Mouse (Mus musculus) forebrain, postnatal 0 days (tissue): ENCODE results near the gene Psmb9. TPM values are rescaled to one million over a fixed set of nuclear protein-coding genes. Genes with fewer than 3 reads are reported as not detected.
A peak's percentile ranks its signal among the peaks of the same experiment; 100 is the strongest.

Source experiments
- ATAC-seq: fragments of 200-750 bp; cut with Nextera tagmentation; 2 replicates; pipeline ENCODE4 v1.8.0; 2017; ENCODE audit warnings: mild to moderate bottlenecking, moderate library complexity
- DNase-seq: peaks from one replicate; pipeline ENCODE4 v3.0.0-alpha.2; 2015
- H3K27ac ChIP-seq: fragments of 300-500 bp; sonication (generic); 2 replicates; pipeline ENCODE4 v1.5.1; 2014; ENCODE audit warnings: low read depth, mild to moderate bottlenecking, antibody characterized with exemption, low read length, moderate library complexity, mixed read lengths
- H3K27me3 ChIP-seq: fragments of 300-500 bp; sonication (generic); 2 replicates; pipeline ENCODE4 v1.6.1; 2014; ENCODE audit warnings: mild to moderate bottlenecking, low read length, mixed read lengths; ENCODE audit not compliant: insufficient read depth
- H3K36me3 ChIP-seq: fragments of 300-500 bp; sonication (generic); 2 replicates; pipeline ENCODE4 v1.6.1; 2014; ENCODE audit warnings: mild to moderate bottlenecking, moderate library complexity; ENCODE audit not compliant: insufficient read depth
- H3K4me1 ChIP-seq: fragments of 300-500 bp; sonication (generic); 2 replicates; pipeline ENCODE4 v1.6.1; 2014; ENCODE audit warnings: antibody characterized with exemption; ENCODE audit not compliant: insufficient read depth
- H3K4me2 ChIP-seq: fragments of 300-500 bp; sonication (generic); 2 replicates; pipeline ENCODE4 v1.6.1; 2014; ENCODE audit warnings: low read depth, mild to moderate bottlenecking, moderate library complexity
- H3K4me3 ChIP-seq: fragments of 300-500 bp; sonication (generic); 2 replicates; pipeline ENCODE4 v1.5.1; 2014; ENCODE audit warnings: low read depth, low read length, mixed read lengths
- H3K9ac ChIP-seq: fragments of 300-500 bp; sonication (generic); 2 replicates; pipeline ENCODE4 v1.6.1; 2014; ENCODE audit warnings: mild to moderate bottlenecking
- H3K9me3 ChIP-seq: fragments of 300-500 bp; sonication (generic); 2 replicates; pipeline ENCODE4 v1.6.1; 2016; ENCODE audit warnings: low read length
- CTCF ChIP-seq: sonication (generic); IDR thresholded peaks from 2 replicates; pipeline ENCODE4 v1.5.1; 2016; ENCODE audit warnings: antibody characterized with exemption, control low read depth, low read depth
- WGBS: fragments of 180-500 bp; shearing (Covaris S2); extraction: QIAGEN DNeasy Blood & Tissue Kit; methylation state at CpG from one replicate; pipeline ENCODE4 v1.1.7; 2014; 5-methylcytosine and 5-hydroxymethylcytosine counted together
- polyA plus RNA-seq: library from polyadenylated mRNA; unstranded; fragments of >200 nt; fragmentation: Nextera tagmentation; extraction: Ambion mirVana; gene quantifications from 2 replicates; pipeline ENCODE4 v1.2.1, GENCODE M21; 2015
- total RNA-seq: library from RNA; depleted of rRNA; stranded (reverse); fragments of >200 nt; gene quantifications from 2 replicates; pipeline ENCODE4 v1.2.3, GENCODE M21; 2014

Psmb9 gene
- total and polyA plus RNA-seq, 2 experiments from 2014 or later: 1.9 to 2.3 TPM

DNA sequence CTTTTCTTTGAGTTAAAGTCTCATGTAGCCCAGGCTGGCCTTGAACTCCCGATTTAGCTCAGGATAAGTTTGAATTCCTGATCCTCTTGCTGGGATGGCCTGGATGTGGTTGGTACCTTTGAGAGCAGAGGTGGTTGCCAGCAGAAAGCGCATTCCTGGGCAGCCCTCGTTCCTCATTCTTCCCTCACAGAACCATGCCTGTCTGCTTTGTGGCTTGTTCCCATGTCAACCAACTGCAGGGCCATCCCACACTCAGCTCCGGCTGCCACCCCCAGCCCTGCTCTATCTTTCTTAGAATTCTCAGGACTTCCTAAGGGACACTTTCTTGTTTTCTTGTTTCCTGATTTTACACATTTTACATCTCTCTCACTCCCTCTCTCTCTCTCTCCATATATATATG lies 46.1 kb downstream of the Psmb9 start:
- no peak for TF ChIP-seq CTCF
- no peaks in the 10 kb centered on the region for H3K9me3 ChIP-seq
- no peak for DNase-seq
- H3K9ac ChIP-seq: no peak overlapping the region
- no peak overlapping the region for H3K27ac ChIP-seq
- H3K4me1 ChIP-seq: no peaks in the 10 kb centered on the region
- no peak overlapping the region for H3K4me3 ChIP-seq
- no peak overlapping the region for H3K4me2 ChIP-seq
- 46% methylated on average over 4 of the region's 4 CpGs for WGBS
- no peaks in the 10 kb centered on the region for H3K36me3 ChIP-seq
- no peak for ATAC-seq
- peaks cover 34% of the 10 kb centered on the region for H3K27me3 ChIP-seq

DNA sequence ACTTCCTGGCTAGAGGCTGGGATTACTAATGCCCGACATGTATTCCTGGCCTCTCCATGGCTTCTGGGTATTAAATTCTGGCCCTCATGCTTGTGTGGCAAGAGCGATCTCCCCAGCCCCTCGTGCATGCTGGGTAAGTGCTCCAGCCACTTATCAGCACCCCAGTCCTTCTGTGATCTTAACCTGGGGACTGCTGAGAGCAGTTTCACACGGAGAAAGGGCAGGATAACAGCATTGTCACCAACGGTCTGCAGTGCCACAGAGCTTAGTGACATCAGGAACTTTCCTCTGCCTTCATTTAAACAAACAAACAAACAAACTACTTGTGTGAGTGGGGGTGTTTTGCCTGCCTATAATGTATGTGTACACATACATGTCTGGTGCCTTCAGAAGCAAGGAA lies 47.3 kb downstream of the Psmb9 start:
- Histone ChIP-seq H3K36me3 (no peaks in the 10 kb centered on the region), H3K4me1 (0 out of 2 replicates have a peak, but pooled peaks cover 5% of the 10 kb centered on the region), H3K9ac (no peak overlapping the region), H3K9me3 (no peaks in the 10 kb centered on the region), H3K4me3 (no peak overlapping the region), H3K27me3 (peaks cover 34% of the 10 kb centered on the region), H3K4me2 (no peak overlapping the region), H3K27ac (no peak overlapping the region)
- WGBS: 10% methylated on average over 5 of the region's 5 CpGs
- ATAC-seq: no peak
- TF ChIP-seq CTCF: no peak
- DNase-seq: no peak

DNA sequence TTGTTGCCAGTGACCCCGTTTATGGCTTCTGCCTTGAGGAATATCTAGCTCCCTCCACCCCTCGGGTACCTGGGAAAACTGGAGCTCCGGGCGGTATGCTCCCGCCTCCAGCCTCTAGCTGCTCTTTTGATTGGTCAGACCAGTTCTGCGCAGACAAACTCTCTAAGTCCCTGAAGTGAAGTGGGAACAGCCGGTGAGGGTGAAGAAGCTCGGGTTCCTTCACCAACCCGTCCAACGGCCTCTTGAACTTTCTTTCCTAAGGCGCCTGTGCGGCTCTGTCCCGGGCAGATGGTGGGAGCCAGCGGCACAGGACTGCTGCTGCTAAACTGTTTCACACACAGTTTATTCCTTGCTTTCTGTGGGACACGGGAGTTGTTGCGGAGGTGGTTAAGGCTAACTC lies 48.1 kb downstream of the Psmb9 start:
- ATAC-seq: no peak
- H3K9me3 ChIP-seq: no peaks in the 10 kb centered on the region
- 1% methylated on average over 16 of the region's 16 CpGs for WGBS
- peak overlapping the region; percentile 13 for H3K4me3 ChIP-seq
- H3K4me1 ChIP-seq: 0 out of 2 replicates have a peak, but pooled peaks cover 5% of the 10 kb centered on the region
- peaks cover 34% of the 10 kb centered on the region for H3K27me3 ChIP-seq
- H3K36me3 ChIP-seq: no peaks in the 10 kb centered on the region
- H3K4me2 ChIP-seq: peak overlapping the region; percentile 40
- H3K9ac ChIP-seq: no peak overlapping the region
- H3K27ac ChIP-seq: no peak overlapping the region
- DNase-seq: no peak
- TF ChIP-seq CTCF: no peak

DNA sequence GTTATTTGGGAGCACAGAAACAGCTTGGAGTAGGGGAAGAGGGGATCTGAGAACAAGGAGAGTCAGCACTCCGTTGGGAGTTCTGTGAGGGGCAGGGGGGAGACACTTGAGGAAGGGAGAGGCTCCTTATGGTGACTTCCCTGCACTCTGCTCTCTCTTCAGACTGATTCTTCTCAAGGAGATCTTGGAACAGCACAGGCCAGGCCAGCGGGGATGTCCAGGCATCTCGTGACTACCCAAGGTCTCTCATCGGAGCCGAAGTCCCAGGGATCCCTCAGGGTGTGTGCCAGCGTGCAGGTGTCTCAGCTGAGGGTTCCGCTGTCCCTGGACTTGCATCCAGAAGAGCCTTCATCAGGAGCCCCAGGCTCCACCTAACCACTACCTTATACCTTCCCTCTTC lies 48.9 kb downstream of the Psmb9 start:
- Histone ChIP-seq H3K36me3 (no peaks in the 10 kb centered on the region), H3K4me3 (no peak overlapping the region), H3K4me2 (no peak overlapping the region), H3K27me3 (peaks cover 34% of the 10 kb centered on the region), H3K4me1 (0 out of 2 replicates have a peak, but pooled peaks cover 5% of the 10 kb centered on the region), H3K9ac (no peak overlapping the region), H3K9me3 (no peaks in the 10 kb centered on the region), H3K27ac (no peak overlapping the region)
- no peak for ATAC-seq
- WGBS: 82% methylated on average over 7 of the region's 7 CpGs
- TF ChIP-seq CTCF: no peak
- DNase-seq: no peak

DNA sequence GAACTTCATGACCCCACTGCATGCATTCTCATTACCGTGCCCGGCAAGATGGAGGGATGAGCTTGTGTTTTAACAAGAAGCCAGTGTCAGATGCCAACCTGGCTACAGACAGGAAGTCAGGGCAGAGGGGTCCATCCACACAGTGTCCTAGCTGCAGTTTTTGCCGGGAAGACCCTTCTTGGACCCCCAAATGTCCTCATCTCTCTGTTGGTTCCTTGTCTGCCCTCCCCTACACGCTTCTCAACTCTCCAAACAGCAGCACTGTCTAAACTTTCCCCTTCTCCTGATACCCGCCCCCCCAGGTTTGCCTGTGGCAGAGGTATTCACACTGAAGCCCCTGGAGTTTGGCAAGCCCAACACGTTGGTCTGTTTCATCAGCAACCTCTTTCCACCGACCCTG lies 50.0 kb downstream of the Psmb9 start:
- DNase-seq (no peak), ATAC-seq (no peak)
- Histone ChIP-seq H3K27ac (no peak overlapping the region), H3K4me3 (no peak overlapping the region), H3K9ac (no peak overlapping the region), H3K9me3 (no peaks in the 10 kb centered on the region), H3K36me3 (no peaks in the 10 kb centered on the region), H3K27me3 (peaks cover 34% of the 10 kb centered on the region), H3K4me1 (0 out of 2 replicates have a peak, but pooled peaks cover 5% of the 10 kb centered on the region), H3K4me2 (no peak overlapping the region)
- no peak for TF ChIP-seq CTCF
- WGBS: 78% methylated on average over 7 of the region's 7 CpGs

DNA sequence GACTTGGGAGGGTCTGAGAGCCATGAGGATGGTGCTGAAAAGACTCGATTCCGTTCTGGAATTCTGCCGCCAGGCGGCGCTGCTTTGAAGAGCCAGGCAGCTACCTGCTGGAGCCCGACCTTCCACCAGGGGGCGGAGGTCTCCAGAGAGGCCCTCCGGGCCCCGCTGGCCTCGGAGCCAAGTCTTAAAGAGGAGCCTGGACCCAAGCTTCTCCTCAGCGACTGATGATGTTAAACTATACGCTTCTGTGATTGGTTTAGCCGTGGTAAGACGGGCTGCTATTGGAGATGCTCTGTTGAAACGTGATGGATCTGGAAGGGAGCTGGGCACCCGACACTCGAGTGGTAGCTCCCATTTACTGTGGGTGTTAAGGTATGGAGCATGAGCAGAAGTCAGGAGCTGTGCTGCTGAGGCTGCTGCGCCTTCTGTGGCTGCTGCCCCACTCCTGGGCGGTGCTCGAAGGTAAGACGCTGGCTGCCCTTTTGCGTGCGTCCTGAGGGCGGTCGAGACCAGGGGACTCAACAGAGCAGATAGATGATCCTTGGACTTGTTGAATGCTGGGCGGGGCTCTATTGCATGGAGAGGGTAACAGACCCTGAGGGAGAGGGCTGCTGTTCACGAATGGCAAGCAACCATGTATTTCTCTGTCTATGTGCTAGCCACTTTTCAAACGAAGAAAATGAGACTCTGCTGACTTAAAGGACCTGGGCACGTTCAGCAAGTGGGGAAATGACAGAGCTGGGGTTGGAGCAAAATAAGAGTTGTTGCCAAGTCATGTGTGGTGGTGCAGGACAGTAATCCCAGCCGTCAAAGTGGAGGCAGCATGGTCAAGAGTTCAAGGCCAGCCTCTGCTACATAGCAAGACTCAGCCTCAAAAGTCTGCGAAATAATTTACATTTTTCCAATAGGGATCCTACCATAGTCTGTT lies 52.0 kb downstream of the Psmb9 start:
- H3K36me3 ChIP-seq: no peaks in the 10 kb centered on the region
- H3K4me3 ChIP-seq: peak overlapping the region; percentile 30
- peaks cover 25% of the 10 kb centered on the region for H3K27me3 ChIP-seq
- peak; percentile 99 for TF ChIP-seq CTCF
- WGBS: 8% methylated on average over 31 of the region's 31 CpGs
- H3K4me2 ChIP-seq: peak overlapping the region; percentile 55
- H3K9me3 ChIP-seq: no peaks in the 10 kb centered on the region
- H3K9ac ChIP-seq: peak overlapping the region; percentile 15
- no peak overlapping the region for H3K27ac ChIP-seq
- ATAC-seq (peak; percentile 99), DNase-seq (peak; percentile 98)
- 0 out of 2 replicates have a peak, but pooled peaks cover 5% of the 10 kb centered on the region for H3K4me1 ChIP-seq

DNA sequence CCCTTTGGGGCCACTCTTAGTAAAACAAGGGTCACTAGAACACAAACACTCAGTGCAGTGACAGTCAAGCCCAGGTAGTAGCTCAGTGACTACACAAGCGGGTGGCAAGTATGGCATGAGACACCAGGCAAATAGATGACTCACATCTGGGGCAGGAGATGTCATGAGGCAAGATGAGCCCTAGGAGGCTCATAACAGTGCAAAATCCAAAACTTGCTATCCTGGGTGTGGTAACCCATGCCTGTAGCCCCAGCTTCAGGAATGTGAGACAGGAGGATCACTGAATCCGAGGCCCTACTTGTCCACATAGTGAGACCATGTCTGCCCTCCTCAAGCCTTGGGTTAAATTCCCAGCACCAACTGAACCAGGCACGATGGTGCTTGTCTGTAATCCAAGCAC lies 53.1 kb downstream of the Psmb9 start:
- Histone ChIP-seq H3K4me1 (0 out of 2 replicates have a peak, but pooled peaks cover 5% of the 10 kb centered on the region), H3K36me3 (no peaks in the 10 kb centered on the region), H3K9me3 (no peaks in the 10 kb centered on the region), H3K27ac (no peak overlapping the region), H3K4me2 (no peak overlapping the region), H3K4me3 (no peak overlapping the region), H3K27me3 (peaks cover 14% of the 10 kb centered on the region), H3K9ac (no peak overlapping the region)
- WGBS: 83% methylated on average over 3 of the region's 3 CpGs
- ATAC-seq (no peak), DNase-seq (no peak)
- TF ChIP-seq CTCF: peak; percentile 16; the same call in 1 of the 2 replicates
